Mouse (Mus musculus): ENCODE results near the gene Gabbr2.

The Gabbr2 gene

DNA sequence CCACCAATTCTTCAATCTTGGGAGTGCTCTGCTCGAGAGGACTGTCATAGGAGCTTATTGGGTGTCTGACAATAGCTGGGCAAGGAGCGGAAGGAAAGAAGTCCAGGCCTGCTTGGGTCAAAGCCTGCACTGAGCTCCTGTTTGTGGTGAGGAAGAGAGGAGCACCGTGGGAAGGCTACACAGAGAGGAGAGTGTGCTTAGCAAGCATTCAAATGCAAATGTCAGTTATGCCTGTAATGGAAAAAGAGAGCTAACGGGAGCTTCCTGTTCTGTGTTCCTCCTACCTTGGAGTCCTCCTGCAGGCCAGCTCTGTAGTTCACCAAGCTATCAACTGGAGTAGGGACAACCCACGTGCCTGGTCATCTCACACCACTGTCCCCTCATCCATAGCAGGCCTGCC is 180.5 kb downstream of the Gabbr2 start:
- DNase-seq, result no peak

DNA sequence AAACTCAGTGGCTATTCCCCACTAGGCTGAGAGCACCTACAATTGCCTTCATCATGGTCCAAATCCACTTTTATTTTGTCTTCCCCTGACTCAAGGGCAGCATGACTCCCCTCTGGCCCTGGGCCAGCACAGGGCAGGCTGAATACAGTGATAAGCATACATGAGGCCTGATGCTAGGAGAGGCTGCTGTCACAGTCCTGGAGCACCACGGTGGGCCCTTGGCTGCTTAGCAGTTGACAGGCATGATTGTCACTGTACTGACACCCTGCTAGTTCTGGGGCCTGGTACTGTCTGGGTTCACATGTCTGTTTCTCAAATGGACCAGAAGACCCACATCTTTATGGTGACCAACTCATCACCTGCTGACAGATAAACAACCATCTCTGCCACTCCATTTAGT is 184.8 kb downstream of the Gabbr2 start:
- no peak for DNase-seq

DNA sequence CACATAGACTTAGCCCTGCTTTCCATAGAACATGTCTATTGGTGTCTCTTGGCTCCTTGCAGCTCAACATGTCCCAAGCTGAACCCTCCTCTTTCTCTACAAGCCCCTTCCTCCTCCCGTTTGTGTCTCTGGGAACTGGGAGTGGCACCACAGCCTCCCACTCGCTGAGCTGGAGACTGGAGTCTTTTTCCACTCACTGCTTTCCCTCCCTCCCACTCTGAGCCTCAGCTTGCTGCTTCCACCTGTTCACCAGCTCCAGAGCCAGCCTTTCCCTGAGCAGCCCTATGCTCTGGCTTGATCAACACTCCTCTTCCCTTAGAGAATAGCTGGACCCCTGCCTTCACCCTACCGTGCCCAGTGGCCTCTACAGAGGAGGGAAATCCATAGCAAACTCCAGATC is 185.8 kb downstream of the Gabbr2 start:
- no peak for DNase-seq

DNA sequence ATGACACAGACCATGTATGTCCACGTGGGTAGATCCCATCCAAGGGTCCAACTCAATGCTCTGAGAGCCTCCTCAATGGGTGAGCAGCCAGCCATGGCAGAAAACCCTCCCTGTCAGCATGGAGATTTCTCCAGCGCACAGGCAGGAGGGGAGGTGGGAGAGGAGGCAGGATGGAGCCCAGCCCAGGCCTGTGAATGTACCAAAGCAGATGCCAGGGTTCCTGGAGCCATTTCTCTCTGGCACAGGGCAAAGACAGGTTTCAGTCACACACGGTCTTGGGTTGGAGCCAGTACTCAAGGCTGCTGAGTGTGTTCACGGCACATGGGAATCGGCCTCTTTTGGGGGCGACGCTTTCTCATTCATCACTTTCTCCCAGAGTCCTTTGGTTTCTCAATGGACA is 189.3 kb downstream of the Gabbr2 start:
- DNase-seq, result peak in 1 of 2 experiments; percentile 35

DNA sequence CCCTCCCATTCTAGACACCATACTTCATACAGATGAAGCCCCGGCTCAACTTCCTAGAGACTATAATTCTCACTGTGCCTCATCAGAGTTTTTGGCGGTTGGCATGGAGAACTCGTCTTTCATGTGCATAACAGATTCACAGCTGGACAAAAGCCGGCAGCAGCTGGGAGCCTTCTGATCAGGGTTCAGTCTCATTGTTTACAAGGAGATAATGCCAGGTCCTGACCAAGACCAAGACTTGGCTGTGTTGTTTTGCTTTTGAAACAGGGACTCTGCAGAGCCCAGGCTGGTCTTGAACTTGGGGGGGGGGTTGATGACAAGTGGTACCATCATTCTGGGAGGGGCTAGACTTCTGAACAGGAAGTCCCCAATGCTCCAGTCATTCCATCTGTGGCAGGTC is 191.8 kb downstream of the Gabbr2 start:
- no peak for DNase-seq

DNA sequence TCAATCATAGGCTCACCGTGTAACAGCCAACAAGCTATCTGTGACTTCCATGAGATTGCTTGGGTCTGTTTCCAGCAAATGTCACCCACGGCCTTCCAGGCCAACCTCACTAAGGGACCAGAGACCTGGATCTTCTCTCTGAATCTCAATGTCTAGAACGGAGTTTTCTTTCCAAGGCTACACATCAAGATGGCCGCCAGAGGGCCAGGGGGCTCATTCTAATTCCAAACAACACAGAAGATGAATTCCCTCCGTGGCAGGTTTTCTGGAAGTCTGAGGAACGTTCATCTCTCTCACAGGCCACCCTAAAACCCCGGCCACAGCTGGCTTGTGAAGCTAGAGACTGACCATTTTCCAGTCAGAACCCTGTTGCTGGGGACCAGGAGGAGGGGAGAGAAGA is 196.0 kb downstream of the Gabbr2 start:
- no peak for DNase-seq

DNA sequence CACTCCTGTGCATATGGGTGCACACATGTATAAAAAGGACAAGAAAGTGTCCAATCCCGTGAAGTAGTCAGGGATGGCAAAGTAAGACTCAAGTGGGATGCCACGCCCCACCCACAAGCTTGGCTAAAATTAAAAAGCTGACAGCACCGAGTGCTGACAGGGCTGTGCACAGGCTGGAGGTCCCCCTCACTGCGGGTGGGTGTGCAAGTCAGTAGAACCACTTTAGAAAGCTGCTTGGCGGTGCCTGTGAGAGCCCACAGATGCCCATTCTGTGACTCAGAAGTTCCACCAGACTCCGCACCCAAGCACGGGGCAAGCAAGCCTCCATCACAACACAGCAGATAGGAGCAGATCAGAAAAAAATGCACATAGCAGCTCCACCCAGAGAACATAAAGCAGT is 197.1 kb downstream of the Gabbr2 start:
- DNase-seq, result no peak

DNA sequence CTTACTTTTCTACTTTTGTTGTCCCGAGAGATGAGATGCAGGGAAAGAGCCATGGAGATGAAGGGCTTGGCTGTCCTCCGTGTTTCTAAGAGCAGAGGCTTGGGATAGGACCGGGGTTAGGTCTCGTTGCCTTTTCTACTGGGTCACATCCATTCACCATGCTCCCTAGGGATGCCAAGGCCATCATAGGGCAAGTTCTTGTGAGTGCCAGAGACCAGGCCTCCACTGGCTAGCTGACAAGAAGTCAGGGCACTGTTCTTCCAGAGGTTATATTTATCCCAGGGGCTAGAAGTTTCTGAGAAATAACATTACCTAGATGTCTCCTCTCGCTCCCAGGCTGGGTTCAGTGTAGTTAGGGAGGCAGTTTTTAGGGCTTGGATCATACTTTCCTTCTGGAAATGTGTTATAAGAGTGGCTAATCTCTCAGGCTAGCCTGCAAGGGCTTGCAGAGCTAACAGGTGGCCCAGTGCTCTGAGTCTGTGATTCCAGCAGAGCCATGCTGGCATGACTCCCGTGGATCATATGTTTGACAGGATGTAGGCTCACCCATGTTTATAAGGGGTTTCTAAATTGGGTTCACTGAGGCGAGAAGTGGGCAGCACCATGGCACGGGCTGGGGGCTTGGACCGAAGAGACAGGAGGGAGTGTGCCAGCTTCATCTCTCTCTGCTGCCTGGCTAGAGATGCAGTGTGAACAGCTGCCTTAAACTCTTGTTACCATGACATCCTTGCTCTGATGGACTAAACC is 199.2 kb downstream of the Gabbr2 start:
- no peak for DNase-seq

DNA sequence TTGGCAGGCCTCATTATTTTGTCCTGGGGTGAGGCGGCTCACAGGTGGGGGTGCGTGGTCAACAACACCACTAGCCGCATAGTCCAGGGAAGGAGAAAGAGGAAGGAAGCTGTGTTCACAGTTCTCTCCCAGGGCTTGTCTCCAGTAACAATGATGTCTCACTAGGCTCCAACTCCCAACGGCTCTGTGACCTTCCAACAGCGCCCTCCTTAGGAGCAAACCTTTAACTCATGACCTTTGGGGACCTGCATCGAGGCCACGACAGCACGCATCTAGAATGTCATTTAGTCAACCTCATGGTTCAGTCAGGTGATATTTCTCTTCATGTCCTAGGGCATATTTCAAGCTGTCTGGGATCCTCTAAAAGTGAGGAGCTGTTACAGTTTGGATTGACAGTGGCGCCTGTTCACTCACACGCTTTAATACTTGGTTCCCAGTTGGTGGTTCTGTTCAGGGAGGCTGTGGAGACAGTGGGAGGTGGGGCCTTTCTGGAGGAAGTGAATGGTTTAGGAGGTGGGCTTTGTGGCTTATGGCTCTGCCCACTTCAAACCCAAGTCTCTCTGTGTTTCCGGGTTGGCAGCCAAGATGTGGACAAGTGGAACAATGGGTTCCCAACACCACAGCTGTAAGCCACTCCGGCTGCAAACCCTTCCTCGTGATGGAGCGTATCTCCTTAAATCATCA is 200.3 kb downstream of the Gabbr2 start:
- no peak for DNase-seq

DNA sequence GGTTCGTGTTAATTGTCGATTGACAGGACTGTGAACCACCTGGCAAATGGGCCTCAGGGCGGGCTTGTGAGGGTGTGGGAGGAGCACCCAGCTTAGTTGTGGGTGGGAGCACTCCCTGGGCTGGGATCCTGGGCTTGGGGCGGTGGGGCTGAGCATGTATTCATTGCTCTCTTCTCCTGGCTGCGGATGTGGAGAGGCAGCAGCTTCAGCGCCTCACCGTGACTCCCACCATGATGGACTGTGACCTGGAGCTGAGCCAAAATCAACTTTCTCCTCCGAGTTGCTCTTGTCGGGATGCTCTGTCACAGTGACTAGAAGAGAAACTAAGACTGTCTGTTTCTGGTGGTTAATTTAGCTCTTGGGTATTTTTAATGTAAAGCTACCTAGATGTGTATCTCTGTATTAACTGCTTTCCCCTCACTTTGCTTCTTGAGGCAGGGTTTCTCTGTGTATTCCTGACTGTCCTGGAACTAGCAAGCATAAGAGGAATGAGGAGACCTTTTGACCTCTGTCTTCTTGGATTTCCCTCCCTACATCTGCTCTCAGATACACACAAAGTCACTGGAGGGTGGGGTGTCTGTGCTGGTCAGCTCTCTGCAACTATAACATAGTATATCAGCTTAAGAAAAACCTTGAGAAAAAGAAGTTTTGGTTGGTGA is 200.9 kb downstream of the Gabbr2 start:
- peak in 1 of 2 experiments; percentile 10 for DNase-seq

DNA sequence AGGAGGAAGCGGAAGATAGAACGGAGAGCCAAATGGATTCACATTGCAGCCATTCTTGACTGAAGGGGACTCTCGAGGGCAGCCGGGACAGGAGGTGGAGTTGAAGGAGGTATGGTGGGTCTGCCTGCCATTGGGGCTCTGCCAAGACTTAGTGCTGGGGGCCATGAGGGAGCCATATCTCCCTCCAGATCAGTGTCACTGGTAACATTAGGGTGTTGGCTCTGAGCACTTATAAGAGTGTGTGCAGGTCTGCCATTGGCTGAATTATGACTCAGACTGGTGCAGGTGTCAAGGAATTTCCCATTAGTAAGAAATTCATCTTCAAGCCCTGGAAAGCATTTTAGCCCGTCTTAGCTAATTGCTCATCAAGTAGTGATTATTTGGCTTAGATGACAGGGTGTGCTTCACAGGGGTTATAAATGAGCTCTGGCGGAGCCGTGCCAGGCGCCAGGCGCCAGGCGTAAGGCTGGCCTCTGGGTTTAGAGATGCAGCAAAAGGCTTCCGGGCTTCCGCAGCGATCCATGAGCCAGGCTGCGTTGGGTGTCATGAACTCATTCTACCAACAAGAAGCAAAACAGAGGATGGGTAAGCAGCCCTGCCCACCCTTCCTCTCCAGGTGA is 207.1 kb downstream of the Gabbr2 start:
- no peak for DNase-seq

DNA sequence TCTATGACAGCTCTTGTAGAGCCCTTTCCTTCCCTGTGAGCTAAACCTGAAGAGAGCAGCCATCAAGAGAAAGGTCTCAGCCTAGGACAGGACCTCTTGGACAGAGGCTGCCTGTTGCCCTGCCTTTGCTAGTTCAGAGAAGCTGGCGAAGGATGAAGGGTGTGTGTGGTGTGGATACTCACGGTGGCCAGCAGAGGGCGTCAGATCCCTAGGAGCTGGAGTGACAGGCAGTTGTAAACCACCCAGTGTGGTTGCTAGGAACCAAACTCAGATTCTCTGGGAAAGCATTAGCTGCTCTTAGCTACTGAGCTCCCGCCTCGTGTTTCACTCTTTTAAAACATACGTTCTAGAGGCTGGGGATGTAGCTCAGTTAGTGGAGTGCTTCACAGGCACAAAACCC is 210.6 kb downstream of the Gabbr2 start:
- DNase-seq, result no peak

DNA sequence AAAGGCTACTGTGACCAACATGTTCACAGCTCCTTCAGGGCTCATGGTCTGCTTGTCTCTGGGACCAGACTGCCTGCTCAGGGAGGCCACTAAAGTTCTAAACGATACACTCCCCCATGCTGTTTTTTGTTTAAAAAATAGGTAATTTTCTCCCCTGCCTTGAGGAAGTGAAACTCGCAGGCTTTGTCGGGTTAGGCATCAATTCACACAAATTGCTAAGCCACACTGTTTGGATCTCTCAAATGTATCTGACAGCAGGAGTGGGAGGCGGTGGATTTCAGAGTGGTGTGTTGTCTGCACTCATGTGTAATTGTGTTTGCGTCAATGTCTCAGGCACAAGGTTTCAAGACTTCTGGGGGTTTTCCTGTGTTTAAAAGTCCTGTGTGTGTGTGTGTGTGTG is 215.7 kb downstream of the Gabbr2 start:
- no peak for DNase-seq

DNA sequence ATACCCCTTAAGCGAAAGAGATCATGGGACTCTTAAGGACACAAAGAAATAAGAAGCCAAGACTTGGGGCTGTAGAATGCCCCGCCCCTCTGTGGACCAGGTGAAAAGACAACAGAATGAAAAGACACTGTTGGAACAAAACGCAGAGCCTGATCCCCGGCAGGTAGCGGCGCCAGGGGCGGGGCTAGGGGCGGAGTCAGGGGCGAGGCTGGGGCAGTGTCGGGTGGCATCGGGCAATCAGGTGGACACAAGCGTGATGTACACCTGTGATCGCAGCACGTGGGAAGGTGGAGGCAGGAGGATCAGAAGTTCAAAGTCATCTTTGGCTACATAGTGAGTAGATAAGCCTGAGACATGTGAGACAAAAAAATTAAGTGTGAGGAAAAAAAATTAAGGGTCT is 217.0 kb downstream of the Gabbr2 start:
- DNase-seq, result peak; percentile 24 to 55

DNA sequence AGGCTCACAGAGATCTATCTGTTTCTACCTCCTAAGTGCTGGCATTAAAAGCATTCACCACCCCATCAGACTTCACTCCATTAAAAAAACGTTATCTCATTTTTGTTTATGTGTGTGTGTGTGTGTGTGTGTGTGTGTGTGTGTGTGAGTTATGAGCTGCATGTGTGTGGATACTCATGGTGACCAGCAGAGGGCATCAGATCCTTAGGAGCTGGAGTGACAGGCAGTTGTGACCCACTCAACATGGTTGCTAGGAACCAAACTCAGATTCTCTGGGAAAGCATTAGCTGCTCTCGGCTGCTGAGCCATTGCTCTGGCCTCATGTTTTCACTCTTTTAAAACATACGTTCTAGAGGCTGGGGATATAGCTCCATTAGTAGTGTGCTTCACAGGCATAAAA is 218.4 kb downstream of the Gabbr2 start:
- DNase-seq, result no peak

DNA sequence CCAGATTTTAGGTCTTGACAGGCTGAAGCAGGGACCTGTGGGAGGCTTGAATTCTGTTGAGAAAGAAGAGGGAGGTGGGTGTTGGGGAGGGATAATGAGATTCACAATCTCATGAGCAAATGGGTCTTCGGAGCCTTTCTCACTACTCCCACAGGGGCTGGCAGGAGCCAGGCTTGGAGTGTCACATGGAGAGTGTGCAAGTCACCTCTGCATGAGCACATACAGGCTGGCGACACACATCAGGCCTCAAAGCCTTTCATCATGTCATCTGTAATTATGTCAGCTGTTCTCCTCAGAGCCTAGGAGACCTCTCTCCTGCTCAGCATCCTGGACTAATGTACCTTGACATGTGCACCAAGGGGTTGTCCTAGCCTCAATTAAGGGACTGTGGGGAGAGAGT is 219.1 kb downstream of the Gabbr2 start:
- DNase-seq, result no peak

DNA sequence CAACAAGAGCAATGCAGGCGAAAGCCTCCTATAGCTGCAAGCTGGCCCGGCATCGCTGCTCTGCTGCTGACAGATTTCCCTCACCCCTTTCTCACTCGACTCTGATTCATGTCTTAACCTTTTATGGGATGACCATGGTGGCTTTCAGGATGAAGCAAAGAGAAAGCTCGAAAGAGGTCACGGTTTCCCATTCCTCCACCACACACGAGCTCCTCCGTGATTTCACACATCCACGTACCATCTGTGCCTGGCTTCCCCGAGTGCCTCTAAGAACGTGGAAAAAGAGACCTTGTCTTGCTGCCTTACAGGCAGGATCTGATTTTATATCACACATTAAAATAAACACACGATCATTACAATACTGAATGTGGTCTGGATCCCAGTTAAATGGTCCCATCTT is 220.6 kb downstream of the Gabbr2 start:
- DNase-seq, result no peak

DNA sequence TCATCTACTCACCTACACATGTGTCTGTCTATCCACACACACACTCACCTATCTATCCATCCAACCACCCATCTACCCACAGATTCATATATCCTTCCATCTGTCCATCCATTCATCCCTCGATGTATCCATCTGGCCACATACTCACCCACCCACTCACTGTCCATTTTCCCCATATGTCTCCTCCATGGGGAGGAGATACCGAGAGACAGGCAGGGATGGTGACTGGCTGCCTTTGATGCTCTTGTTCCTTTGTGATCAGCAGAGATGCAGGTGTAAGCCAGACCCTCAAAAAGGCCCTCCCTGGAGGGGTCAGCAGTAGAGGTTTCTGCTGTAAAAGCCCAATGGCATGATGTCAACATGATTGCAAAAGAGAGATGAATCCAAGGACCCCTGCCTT is 221.0 kb downstream of the Gabbr2 start:
- DNase-seq, result no peak

DNA sequence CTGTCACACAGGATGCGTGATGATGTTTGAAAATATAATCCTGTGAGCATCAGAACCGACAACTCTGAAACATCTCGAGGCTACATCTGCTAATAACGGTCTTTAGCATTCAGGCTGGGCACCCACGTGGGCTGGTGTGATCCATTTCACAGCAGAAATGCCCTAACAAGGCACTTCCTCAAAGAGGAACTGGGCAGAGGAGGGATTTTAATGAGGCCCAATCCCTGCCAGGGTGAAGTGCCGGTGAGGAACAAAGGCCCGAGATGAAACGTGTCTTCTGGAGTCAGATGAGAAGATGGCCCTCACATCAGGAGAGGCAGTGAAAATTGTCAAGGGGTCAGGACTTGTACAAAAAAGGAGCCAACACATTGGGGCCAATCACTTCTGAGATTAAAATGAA is 221.6 kb downstream of the Gabbr2 start:
- DNase-seq, result no peak

DNA sequence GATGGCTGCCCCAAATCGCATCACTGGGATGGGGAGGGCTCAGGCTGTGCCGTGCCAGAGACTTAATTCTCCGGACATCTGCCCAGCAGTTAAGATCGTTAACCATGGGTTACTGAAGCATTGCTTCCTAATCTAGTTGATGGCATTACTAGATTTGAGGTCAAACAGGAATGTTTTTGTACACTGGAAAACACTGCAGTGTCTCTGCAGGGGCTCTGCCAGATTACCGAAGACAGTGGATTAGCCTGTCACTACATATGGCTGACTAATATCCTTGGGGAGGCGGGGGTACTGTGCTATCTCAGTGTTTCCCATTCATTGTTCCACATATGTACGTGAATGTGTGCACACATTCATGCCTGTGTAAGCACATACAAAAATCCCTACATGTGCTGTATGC is 225.3 kb downstream of the Gabbr2 start:
- DNase-seq, result no peak

DNA sequence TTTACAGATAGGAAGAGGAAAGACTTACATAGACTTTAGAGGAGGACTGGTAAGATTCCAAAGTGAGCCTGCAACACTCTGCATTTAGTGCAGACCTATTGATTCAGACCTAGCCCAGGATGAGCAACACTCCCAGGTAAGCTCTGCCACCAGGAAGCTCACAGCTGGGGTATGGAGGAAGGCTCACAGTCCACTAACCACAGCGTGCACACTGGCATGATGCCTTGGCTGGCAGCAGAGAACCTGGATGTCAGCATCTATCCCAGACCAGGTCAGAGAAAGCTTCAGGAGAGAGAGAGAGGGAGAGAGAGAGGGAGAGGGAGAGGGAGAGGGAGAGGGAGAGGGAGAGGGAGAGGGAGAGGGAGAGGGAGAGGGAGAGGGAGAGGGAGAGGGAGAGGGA is 231.8 kb downstream of the Gabbr2 start:
- DNase-seq, result no peak

DNA sequence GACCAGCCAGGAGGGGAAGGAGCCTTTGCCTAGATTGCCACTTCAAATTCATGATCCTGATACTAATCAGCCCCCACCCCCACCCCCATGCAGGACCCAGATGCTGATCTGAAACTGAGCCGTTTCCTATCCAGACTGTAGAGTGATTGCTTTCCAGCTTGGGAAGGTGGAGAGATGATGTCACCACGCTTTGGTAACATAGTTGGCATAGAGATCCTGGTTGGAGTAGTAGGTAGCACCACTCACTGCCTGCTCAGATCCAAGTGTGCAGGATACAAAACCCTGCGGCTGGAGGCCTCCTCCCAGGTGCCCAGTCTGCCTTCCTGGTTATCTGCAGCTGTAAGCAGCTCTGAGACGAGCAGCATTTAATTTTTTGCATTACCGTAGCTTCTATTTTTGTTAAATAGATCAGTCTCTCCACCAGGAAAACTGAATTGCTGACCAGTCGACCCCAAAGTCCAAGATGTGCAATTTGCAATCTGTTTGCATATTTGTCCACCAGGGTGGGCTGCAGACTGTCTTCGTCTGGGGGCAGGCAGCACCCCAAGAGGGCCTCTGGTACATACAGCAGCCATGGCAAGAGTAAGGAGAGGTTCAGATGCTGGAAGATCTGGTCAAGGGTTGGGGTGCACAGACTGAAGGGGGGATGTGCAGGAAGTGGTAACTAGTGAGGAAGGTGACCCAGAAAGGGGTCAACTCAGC is 233.2 kb downstream of the Gabbr2 start:
- no peak for DNase-seq
